Mouse (Mus musculus): ENCODE data around the gene Ifnz. TPM values are rescaled to one million over a fixed set of nuclear protein-coding genes. Genes with fewer than 3 reads are reported as not detected.

Gene Ifnz
- polyA plus RNA-seq, 1 experiment from 2014 or later = not detected

Other genes with a start within 250 kb of the Ifnz start
- gene Ifna15, start 223.9 kb upstream of the Ifnz start, polyA plus RNA-seq (2015; fragmentation: Nextera tagmentation; extraction: Ambion mirVana) = not detected in 2 replicates
- not detected in 2 replicates for gene Ifna14, start 210.3 kb upstream of the Ifnz start, polyA plus RNA-seq (2015; fragmentation: Nextera tagmentation; extraction: Ambion mirVana)
- gene Ifna9, start 189.7 kb upstream of the Ifnz start, polyA plus RNA-seq (2015; fragmentation: Nextera tagmentation; extraction: Ambion mirVana) = not detected in 2 replicates
- gene Ifna12, start 178.8 kb upstream of the Ifnz start, polyA plus RNA-seq (2015; fragmentation: Nextera tagmentation; extraction: Ambion mirVana) = not detected in 2 replicates
- gene C87499, start 147.7 kb upstream of the Ifnz start, polyA plus RNA-seq (2015; fragmentation: Nextera tagmentation; extraction: Ambion mirVana) = not detected in 2 replicates
- not detected in 2 replicates for gene Ifna13, start 137.7 kb upstream of the Ifnz start, polyA plus RNA-seq (2015; fragmentation: Nextera tagmentation; extraction: Ambion mirVana)
- gene Ifna16, start 105.2 kb upstream of the Ifnz start, polyA plus RNA-seq (2015; fragmentation: Nextera tagmentation; extraction: Ambion mirVana) = not detected in 2 replicates
- gene Ifna2, start 98.2 kb upstream of the Ifnz start, polyA plus RNA-seq (2015; fragmentation: Nextera tagmentation; extraction: Ambion mirVana) = not detected in 2 replicates
- gene Ifnab, start 90.8 kb upstream of the Ifnz start, polyA plus RNA-seq (2015; fragmentation: Nextera tagmentation; extraction: Ambion mirVana) = not detected in 2 replicates
- gene Gm26566, start 60.3 kb upstream of the Ifnz start, polyA plus RNA-seq (2015; fragmentation: Nextera tagmentation; extraction: Ambion mirVana) = 0.80 and 0.97 TPM in 2 replicates
- 75.3 and 89.4 TPM in 2 replicates for gene Klhl9, start 59.7 kb upstream of the Ifnz start, polyA plus RNA-seq (2015; fragmentation: Nextera tagmentation; extraction: Ambion mirVana)
- not detected in 2 replicates for gene Gm13271, start 27.3 kb upstream of the Ifnz start, polyA plus RNA-seq (2015; fragmentation: Nextera tagmentation; extraction: Ambion mirVana)
- gene Gm13283, start 22.0 kb upstream of the Ifnz start, polyA plus RNA-seq (2015; fragmentation: Nextera tagmentation; extraction: Ambion mirVana) = 0.39 and 0.80 TPM in 2 replicates
- gene Gm13290, start 8.3 kb upstream of the Ifnz start, polyA plus RNA-seq (2015; fragmentation: Nextera tagmentation; extraction: Ambion mirVana) = 0.63 TPM in 1 of 2 replicates, not detected in the other
- gene Gm13289, start 5.2 kb upstream of the Ifnz start, polyA plus RNA-seq (2015; fragmentation: Nextera tagmentation; extraction: Ambion mirVana) = not detected in 2 replicates
- gene Gm13272, start 2.3 kb upstream of the Ifnz start, polyA plus RNA-seq (2015; fragmentation: Nextera tagmentation; extraction: Ambion mirVana) = not detected in 2 replicates
- gene Gm13276, start 3.6 kb downstream of the Ifnz start, polyA plus RNA-seq (2015; fragmentation: Nextera tagmentation; extraction: Ambion mirVana) = 0.38 TPM in 1 of 2 replicates, not detected in the other
- not detected in 2 replicates for gene Gm13277, start 6.5 kb downstream of the Ifnz start, polyA plus RNA-seq (2015; fragmentation: Nextera tagmentation; extraction: Ambion mirVana)
- gene Gm13278, start 9.4 kb downstream of the Ifnz start, polyA plus RNA-seq (2015; fragmentation: Nextera tagmentation; extraction: Ambion mirVana) = not detected in 2 replicates
- not detected in 2 replicates for gene Gm13275, start 12.4 kb downstream of the Ifnz start, polyA plus RNA-seq (2015; fragmentation: Nextera tagmentation; extraction: Ambion mirVana)
- gene Gm13279, start 15.3 kb downstream of the Ifnz start, polyA plus RNA-seq (2015; fragmentation: Nextera tagmentation; extraction: Ambion mirVana) = not detected in 2 replicates
- gene Gm13285, start 17.5 kb downstream of the Ifnz start, polyA plus RNA-seq (2015; fragmentation: Nextera tagmentation; extraction: Ambion mirVana) = 1.1 TPM in 2 replicates
- not detected in 2 replicates for gene Gm13287, start 21.1 kb downstream of the Ifnz start, polyA plus RNA-seq (2015; fragmentation: Nextera tagmentation; extraction: Ambion mirVana)
- gene Gm13288, start 23.4 kb downstream of the Ifnz start, polyA plus RNA-seq (2015; fragmentation: Nextera tagmentation; extraction: Ambion mirVana) = 0.08 TPM in 1 of 2 replicates, not detected in the other
- not detected in 2 replicates for gene Ifna7, start 34.1 kb downstream of the Ifnz start, polyA plus RNA-seq (2015; fragmentation: Nextera tagmentation; extraction: Ambion mirVana)
- gene Ifna11, start 37.8 kb downstream of the Ifnz start, polyA plus RNA-seq (2015; fragmentation: Nextera tagmentation; extraction: Ambion mirVana) = not detected in 2 replicates
- gene Ifna6, start 45.3 kb downstream of the Ifnz start, polyA plus RNA-seq (2015; fragmentation: Nextera tagmentation; extraction: Ambion mirVana) = not detected in 2 replicates
- not detected in 2 replicates for gene Ifna5, start 53.4 kb downstream of the Ifnz start, polyA plus RNA-seq (2015; fragmentation: Nextera tagmentation; extraction: Ambion mirVana)
- gene Ifna4, start 59.7 kb downstream of the Ifnz start, polyA plus RNA-seq (2015; fragmentation: Nextera tagmentation; extraction: Ambion mirVana) = not detected in 2 replicates
- gene Ifna1, start 68.0 kb downstream of the Ifnz start, polyA plus RNA-seq (2015; fragmentation: Nextera tagmentation; extraction: Ambion mirVana) = not detected in 2 replicates
- not detected in 2 replicates for gene Ifne, start 98.1 kb downstream of the Ifnz start, polyA plus RNA-seq (2015; fragmentation: Nextera tagmentation; extraction: Ambion mirVana)